Mouse (Mus musculus) CD4-positive, CD25-positive, alpha-beta regulatory T cell, adult 4 months (primary cell): ENCODE measurements around the gene Hps4. TPM values are rescaled to one million over a fixed set of nuclear protein-coding genes. Genes with fewer than 3 reads are reported as not detected.
"Not testable (repeated sequence)": the region's sequence is repeated elsewhere in the genome, so short reads cannot be mapped to it uniquely, and the experiment has no call there.

ENCODE experiments used
- ATAC-seq: one replicate; pipeline ENCODE4 v1.8.0; 2017
- polyA plus RNA-seq, 2 experiments: library from polyadenylated mRNA; unstranded; fragments of 100-300 nt; shearing (Covaris generic); gene quantifications; one replicate each; pipeline ENCODE4 v1.2.1; 2017

The Hps4 gene
- polyA plus RNA-seq, 2 experiments from 2014 or later = 14.5 to 16.7 TPM

DNA sequence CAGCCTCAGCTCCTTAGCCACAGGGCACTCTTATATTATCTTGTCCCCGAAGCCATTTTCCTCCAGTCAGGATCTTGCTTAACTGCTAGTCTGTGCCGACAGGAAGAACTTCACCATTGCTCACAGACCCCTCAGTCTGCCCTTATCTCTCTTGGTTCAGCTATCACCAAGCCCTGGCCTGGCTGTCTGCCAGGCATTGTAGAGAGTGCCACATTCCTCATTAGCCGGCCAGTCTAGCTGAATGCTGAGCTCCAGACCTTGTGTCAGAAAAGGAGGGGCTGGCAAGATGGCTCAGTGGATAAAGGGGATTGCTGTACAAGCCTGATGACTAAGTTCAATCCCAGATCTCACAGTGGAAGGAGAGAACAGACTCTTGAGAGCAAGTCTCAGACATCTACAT lies 63.1 kb downstream of the Hps4 start:
- ATAC-seq = no peak

DNA sequence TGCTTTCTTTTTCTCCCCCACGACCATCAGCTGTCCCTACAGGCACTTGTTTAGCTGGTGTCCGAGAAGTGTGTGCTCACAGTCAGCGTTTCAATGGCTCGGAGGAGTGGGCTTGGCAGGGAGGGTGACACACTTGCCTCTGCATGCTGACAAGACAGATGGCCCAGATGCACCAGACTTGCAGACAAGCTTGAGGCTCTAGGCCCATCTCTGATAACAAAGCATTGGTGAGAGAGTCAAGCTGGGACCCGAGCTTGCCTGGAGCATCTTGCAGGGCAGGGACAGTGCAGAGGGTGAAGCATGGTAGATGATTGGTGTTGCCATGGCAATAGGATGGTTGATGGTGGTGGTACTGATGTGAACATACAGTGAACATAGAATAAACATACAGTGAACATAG lies 66.4 kb downstream of the Hps4 start:
- no peak for ATAC-seq

DNA sequence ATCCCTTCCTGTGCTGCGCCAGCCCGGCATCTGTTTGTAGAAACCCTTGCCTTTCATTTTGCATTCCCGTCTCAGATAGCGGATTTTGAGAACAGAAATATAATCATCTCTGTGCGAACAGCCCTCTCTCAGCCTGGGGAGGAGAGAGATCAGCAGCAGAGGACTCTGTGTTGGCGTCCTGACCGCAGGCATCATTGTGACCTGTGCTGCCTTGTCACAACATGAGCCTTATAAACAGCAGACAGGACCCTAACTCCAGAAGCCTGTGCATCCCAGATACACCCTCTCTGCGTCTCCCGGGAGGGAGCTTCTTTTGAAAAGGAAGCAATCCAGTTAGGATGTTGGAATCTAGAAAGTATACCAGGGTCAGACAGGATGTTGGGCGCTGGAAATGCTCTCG lies 68.2 kb downstream of the Hps4 start:
- ATAC-seq = no peak

DNA sequence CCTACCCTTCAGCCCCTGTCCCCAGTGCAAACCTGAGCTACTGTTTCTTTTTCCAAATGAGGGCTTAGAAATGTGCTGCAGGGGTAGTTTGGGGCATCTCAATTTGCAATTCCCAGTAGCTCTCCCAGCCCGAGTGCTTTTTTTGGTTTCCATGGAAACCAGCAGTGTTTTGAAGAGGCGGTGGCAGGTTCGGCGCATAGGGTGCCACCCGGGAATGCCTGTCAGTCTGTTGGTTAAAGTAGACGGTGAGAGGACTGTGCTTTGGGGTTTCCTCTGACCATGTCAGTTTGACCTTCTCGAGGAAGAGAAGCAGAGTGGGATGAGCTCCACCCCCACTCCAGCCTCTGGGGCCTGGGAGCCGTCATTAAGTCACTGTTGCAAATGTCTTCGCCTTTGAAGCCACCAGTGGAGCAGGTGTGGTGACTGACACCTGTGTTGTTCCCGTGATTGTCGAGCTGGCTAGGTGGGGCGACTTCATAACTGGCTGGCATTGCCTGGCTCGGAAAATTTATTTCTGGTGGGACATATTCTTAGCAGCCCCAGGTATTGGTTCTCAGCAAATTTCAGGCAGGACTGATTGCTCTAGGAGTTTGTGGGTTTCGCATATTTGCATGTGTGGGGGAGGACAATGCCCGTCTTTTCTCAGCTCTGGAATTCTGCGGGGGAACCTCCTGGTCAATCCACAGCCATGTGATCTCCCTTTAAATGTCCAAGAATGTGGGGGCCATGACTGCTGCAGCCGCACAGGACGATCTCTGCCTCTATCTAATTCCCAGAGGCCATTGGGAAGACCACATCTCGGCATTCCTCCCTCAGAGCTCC lies 68.8 kb downstream of the Hps4 start:
- no peak for ATAC-seq

DNA sequence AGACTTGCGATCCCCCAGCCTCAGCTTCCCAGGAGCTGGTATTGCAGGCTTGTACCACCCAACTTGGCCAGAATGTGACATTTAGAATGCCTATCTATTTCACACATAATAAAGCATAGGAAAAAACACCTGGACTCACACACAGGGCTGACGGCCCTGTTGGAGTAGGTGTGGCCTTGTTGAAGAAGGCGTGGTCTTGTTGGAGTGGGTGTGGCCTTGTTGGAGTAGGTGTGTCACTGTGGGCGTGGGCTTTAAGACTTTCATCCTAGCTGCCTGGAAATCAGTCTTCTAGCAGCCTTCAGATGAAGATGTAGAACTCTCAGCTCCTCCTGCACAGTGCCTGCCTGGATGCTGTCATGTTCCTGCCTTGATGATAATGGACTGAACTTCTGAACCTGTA lies 69.9 kb downstream of the Hps4 start:
- ATAC-seq = not testable (repeated sequence)

DNA sequence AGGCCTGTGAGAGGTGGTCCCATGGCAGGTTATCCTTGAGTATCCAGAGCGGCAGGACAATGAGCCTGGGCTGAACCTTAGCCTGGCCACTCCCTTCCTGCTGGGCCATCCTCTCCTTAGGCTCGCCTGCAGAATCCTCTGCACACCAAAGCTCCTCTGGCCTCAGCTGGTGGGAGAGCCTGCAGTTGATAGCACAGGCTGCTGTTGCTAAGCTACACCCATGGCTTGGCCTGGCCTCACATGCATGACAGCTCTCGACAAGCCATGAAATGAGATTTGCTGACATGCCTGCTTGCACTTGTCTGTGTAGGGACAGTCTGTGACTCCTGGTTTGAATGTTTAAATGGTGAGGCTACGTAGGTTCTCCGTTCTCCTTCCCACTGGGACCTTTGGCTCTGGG lies 73.8 kb downstream of the Hps4 start:
- ATAC-seq = no peak

DNA sequence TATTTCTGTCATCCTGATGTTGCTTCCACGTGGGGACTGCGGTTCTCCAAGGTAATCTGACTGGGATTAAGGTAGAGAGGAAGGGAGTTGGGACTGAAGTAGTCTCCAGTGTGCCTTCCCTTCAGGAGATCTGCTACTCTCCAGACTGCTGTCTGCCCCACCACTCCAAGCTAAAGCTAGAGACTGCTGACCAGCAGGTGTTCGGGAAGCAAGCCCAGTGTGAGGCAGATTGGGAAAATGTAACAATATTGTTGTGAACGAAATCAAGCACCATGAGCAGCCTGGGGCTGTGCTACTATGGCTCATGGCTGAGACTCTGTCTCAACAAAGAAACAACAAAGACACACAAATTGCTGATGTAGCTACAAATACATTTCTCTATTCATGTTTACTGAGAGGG lies 75.1 kb downstream of the Hps4 start:
- no peak for ATAC-seq

DNA sequence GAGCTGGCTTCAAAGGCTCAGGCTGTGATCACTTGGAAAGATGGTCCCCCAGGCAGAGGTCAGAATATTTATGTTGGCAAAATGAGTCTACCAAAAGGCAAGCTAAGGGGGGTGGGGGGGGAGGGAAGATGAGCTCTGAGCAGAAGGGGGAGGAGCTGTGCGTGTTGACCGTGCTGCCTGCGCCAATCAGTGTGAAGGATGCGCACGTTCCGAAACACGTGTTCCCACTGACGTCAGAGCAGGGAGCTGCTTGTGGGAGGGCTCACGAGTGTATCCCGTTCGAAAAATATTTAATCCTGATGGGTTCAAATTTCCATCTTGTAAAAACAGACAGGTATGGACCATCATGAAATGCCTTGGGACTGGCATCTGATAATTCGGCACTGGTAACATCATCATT lies 76.7 kb downstream of the Hps4 start:
- no peak for ATAC-seq

DNA sequence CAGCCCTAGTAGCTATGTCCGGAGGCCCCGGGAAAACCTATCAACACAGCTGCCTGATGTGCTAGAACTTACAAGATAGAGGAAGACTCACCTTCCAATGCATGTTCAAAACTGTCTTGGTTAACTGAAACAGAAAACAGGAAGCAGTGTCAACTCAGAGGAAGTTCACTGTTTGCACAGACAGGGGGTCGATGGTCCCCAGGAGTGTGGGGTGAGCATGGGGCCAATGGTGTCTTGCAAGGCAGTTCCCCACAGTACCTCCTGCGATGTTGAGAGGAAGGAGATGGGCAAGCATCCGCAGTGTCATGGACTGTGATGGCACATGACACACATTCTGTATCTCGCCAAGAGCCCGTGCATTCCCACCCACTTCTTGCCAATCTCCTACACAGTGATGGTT lies 83.8 kb downstream of the Hps4 start:
- no peak for ATAC-seq

DNA sequence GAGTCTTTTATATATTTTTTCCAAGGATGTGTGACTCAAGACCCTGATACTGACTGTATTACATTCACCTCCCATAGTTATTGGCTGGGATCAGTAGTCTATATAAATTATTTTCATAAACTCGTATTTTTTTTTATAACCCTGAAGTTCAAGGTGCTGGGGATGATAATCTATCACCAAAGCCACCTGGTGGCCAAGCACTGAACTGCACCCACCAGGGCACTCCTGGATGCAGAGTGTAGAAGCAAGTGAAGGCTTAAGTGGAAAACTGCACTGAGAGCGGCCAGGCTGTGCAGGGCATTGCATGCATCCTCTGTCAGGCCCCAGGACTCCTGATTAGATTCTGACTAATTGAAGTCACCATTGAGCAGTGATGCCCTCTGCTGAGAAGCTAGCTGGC lies 84.4 kb downstream of the Hps4 start:
- no peak for ATAC-seq

Other genes with a start within 250 kb of the Hps4 start
- gene Cryba4, start 90.6 kb upstream of the Hps4 start, polyA plus RNA-seq = 1 to 10 TPM in 1 of 2 experiments, not detected in 1; 1.3 TPM
- gene Crybb1, start 87.3 kb upstream of the Hps4 start, polyA plus RNA-seq = not detected
- 10 to 100 TPM; 58.0 to 61.9 TPM for gene Tpst2, start 66.4 kb upstream of the Hps4 start, polyA plus RNA-seq
- gene Tfip11, start 16.7 kb upstream of the Hps4 start, polyA plus RNA-seq = 10 to 100 TPM; 17.0 to 37.0 TPM
- gene Srrd, start within 50 bp of the Hps4 start, polyA plus RNA-seq = 1 to 10 TPM; 1.2 to 4.6 TPM
- gene Gm6583, start 12.9 kb downstream of the Hps4 start, polyA plus RNA-seq = under 1 TPM in 1 of 2 experiments, not detected in 1; 0.28 TPM
- not detected for gene Asphd2, start 51.8 kb downstream of the Hps4 start, polyA plus RNA-seq
- not detected for gene Gm6588, start 106.3 kb downstream of the Hps4 start, polyA plus RNA-seq
- not detected for gene Sez6l, start 234.1 kb downstream of the Hps4 start, polyA plus RNA-seq